Mouse (Mus musculus) left cerebral cortex, adult 9 months (tissue): ENCODE results near the gene Cdc7.

ENCODE experiments used
- DNase-seq, 2 experiments: peaks; one replicate each; pipeline ENCODE4 v3.0.0; 2022; ENCODE audit warnings: low spot score in 2 of 2

Gene Cdc7

GRCm38 (mm10) chr5:107023951-107024350, 59.8 kb downstream of the Cdc7 start:
- DNase-seq: no peak

- DNase-seq: no peak
These were observed 61.2 kb downstream of the Cdc7 start for GRCm38 (mm10) chr5:107025371-107025770.

- no peak for DNase-seq
These were observed 61.7 kb downstream of the Cdc7 start for GRCm38 (mm10) chr5:107025809-107026208.

GRCm38 (mm10) chr5:107027616-107028015, 63.5 kb downstream of the Cdc7 start:
- no peak for DNase-seq

GRCm38 (mm10) chr5:107028557-107028956, 64.4 kb downstream of the Cdc7 start:
- DNase-seq: no peak

GRCm38 (mm10) chr5:107029801-107030200, 65.7 kb downstream of the Cdc7 start:
- no peak for DNase-seq

- DNase-seq: no peak
These were observed 66.7 kb downstream of the Cdc7 start for GRCm38 (mm10) chr5:107030821-107031220.
